Mouse (Mus musculus): ENCODE measurements around the gene Serpinb1c.

DNA sequence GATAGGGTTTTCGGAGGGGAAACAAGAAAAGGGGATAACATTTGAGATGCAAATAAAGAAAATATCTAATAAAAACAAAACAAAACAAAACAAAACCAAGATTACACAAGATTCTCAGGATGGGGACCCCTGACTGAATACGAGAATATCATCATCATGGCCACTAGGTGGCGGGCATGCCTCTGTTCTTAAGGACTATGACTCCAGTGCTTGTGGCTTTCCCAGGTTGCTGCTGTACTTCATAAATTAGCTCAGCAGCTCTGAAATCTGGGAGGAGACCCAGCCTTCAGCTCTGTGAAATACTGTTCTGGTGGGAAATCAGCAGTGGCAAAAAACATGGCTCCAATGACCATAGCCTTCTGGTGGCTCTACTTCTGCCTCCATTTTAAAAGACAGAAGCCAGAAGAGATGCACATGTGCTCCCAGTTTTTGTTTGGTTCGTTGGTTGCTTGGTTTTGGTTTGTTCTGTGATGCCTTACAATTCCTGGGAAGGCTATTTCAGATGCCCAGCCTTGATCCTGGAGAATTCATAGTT is 4.5 kb upstream of the Serpinb1c start:
- TF ChIP-seq GATA1 (IDR thresholded peaks at IDR 0.05; ENCODE audit: borderline replicate concordance, low read length) = no peak
- TF ChIP-seq GATA2 (IDR thresholded peaks at IDR 0.05; ENCODE audit: borderline replicate concordance, low read depth, low read length) = no peak
- TF ChIP-seq CTCF (IDR thresholded peaks at IDR 0.05; ENCODE audit: low read depth, low read length) = peak; percentile 41; the same call in 1 of the 2 replicates
